Mouse (Mus musculus): ENCODE measurements around the gene Wnt5a.

GRCm38 (mm10) chr14:28501216-28501878, 3.2 kb upstream of the Wnt5a start:
- TF ChIP-seq POLR2A (IDR thresholded peaks at IDR 0.05; ENCODE audit: control insufficient read depth, extremely low read depth, insufficient read depth, low read length, poor library complexity) (no peak), CTCF (IDR thresholded peaks at IDR 0.05; ENCODE audit: borderline replicate concordance, control insufficient read depth, extremely low read depth, insufficient read depth, low read length, poor library complexity) (no peak)

Measured in thymus, adult 2 months (tissue).